Mouse (Mus musculus) neutrophil, adult 5-6 weeks (primary cell): ENCODE results near the gene Kif1b. TPM values are rescaled to one million over a fixed set of nuclear protein-coding genes. Genes with fewer than 3 reads are reported as not detected.

ENCODE experiments used
- ATAC-seq: fragments of 151-379, 151-347 bp; 2 replicates; pipeline ENCODE4 v1.8.0; 2017; ENCODE audit warnings: mild to moderate bottlenecking, moderate TSS enrichment; ENCODE audit not compliant: insufficient number of reproducible peaks, poor library complexity, low FRiP score, severe bottlenecking; ENCODE audit errors: extremely low read depth
- total RNA-seq: library from RNA; stranded (forward); fragments of 200-1000 nt; gene quantifications from 2 replicates; pipeline ENCODE4 v1.2.3, GENCODE M21; 2017

The Kif1b gene
- total RNA-seq, 1 experiment from 2014 or later, result 51.4 TPM

DNA sequence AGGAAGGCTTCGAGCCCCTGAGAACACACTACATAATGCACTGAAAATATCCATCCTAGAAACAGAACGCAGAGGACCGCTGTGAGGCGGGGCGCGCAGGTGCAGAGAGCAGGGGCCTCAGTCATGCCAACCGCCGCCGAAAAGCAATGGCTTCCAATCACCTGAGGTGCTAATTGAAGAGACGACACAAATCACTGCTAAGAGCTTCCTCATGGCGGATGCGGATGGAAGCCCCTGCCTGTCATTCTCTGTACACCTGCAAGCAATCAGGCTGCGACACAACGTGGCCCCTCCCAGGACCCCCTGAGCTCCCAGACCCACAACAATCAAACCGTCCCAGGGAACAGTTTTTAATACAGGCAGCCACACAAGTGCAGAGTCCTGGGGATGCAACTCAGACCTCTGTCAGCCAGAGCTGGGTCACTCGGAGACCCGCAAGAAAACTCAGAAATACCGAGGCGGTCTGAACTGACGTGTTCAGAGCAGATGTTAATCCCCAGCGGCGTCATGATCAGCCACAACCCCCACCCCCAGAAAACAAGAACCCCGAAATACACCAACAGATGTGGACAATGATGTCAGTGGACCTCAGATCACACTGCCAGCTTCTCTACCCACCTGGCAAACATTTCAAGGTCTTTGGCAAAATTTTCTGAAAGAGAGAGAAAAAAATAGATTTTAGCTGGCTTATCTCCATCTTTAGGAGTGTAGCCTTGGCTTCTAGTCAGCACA lies 176.3 kb downstream of the Kif1b start:
- ATAC-seq, result no peak

DNA sequence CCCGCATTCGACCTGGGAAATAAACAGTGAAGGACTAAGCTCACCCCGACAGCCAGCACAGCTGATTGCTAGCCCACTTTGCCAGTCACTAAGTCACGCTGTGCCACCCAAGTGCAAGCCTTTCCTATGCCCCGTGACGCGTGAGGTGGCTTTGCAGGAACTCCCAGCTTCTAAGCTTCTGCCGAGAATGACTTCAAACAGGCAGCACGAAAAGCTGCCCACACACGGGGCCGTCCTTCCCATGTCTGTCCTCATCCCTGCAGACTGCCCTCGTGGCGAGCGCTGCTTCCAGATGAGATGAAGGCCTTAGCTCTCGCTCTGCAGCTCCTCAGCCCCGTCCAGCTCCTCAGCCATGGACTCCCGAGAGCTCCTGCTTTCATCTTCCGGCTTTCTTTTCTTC lies 179.0 kb downstream of the Kif1b start:
- ATAC-seq, result no peak

DNA sequence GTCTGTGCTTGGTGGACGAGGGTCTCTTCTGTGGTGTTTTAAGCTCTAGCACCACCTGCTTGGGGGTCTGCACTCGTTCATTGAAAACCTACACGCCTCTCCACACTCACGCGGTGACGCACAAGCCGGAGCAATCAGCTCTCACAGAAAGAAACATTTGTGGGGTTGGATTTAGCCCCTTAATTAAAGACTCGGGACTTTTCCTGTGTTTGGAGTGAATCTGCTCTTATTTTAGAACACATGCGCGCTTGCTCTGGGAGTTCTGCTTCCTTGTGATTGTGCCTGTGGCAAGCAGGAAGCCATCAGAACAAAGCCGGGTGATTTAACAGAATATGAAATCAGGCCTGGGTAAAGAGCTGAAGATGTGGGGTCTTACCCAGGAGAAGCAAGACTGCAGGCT lies 180.8 kb downstream of the Kif1b start, which contains the start of gene Cort:
Gene Cort (minus strand): TSS at position 101 of the 400 bp plus-strand sequence.
- ATAC-seq, result no peak

Other genes with a start within 250 kb of the Kif1b start
- gene Pex14, start 207.8 kb downstream of the Kif1b start, total RNA-seq, result 17.6 and 24.8 TPM in 2 replicates
- 19.2 and 24.7 TPM in 2 replicates for gene Dffa, start 203.5 kb downstream of the Kif1b start, total RNA-seq
- not detected in 2 replicates for gene Cort, start 180.9 kb downstream of the Kif1b start, total RNA-seq
- 3.8 and 7.1 TPM in 2 replicates for gene Cenps, start 170.1 kb downstream of the Kif1b start, total RNA-seq
- 171 and 177 TPM in 2 replicates for gene Pgd, start 140.9 kb downstream of the Kif1b start, total RNA-seq
- gene Ube4b, start 119.1 kb upstream of the Kif1b start, total RNA-seq, result 38.9 and 46.8 TPM in 2 replicates
- gene Rbp7, start 147.3 kb upstream of the Kif1b start, total RNA-seq, result not detected in 2 replicates
- not detected in 2 replicates for gene Tmem274, start 169.7 kb upstream of the Kif1b start, total RNA-seq
- gene Nmnat1, start 177.5 kb upstream of the Kif1b start, total RNA-seq, result 3.9 and 4.3 TPM in 2 replicates
- 29.5 and 62.7 TPM in 2 replicates for gene Lzic, start 177.5 kb upstream of the Kif1b start, total RNA-seq
- gene Ctnnbip1, start 210.5 kb upstream of the Kif1b start, total RNA-seq, result 7.2 and 10.8 TPM in 2 replicates